Mouse (Mus musculus): Measurements from ENCODE around the gene Ovol3.

DNA sequence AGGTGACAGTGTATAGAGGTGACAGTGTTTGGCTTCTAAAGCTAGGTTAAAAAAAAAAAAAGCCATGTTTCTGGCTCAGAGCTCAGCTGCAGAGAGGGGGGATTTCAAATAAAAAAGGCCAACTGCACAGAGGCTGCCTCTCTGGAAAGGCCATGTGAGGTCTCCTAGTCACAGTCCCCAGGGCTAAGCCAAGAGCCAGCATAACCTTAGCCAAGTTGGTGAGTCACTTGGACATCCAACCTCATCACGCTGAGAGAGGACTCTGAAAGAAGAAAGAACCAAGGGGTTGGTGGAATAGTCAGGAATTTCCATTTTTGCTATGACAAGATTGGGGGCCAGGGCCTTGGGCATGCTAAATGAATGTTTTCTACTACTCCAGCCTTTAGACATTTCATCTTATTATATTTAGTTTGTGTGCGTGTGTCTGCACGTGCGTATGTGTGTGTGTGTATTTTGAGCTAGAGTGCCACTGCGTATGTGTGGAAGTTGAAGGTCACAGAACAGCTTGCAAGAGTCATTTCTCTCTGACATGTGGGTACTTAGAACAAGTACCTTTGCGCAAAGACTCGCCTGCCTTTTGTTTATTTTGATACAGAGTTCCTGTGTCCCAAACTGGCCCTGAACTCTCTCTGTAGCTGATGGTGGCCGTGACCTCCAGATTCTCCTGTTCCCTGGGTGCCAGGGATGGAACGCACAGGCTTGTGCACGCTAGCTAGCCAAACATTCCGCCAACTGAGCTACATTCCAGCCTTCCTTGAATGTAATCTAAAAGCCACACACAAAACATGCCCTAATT is 32.4 kb downstream of the Ovol3 start:
- no peak for TF ChIP-seq CTCF (IDR thresholded peaks at IDR 0.05; ENCODE audit: insufficient read depth, low read length)
- TF ChIP-seq POLR2A (IDR thresholded peaks at IDR 0.05; ENCODE audit: borderline replicate concordance, extremely low read depth, low read depth, low read length) = no peak

Data from lung, adult 2 months (tissue).